Mouse (Mus musculus) spleen, embryonic (tissue): ENCODE results near the gene Tbl2.

Experiments used
- CTCF ChIA-PET: fragments of 350-600 bp; sonication (Branson Sonifier 250); formaldehyde crosslinking; loops from one replicate; lab custom pipeline; 2022; lab: Charles Lee

Gene Tbl2

GRCm38 (mm10) chr5:135185596-135185995, 36.1 kb downstream of the Tbl2 start:
- CTCF ChIA-PET = interaction anchor here (1.8 kb wide), 1 partner anchor 16 kb away, joined by 4 read pairs; no protein-coding TSS in a partner anchor

- CTCF ChIA-PET = interaction anchor here (1.8 kb wide), 1 partner anchor 17 kb away, joined by 4 read pairs; no protein-coding TSS in a partner anchor
Measured at GRCm38 (mm10) chr5:135186231-135186620, 36.8 kb downstream of the Tbl2 start.

GRCm38 (mm10) chr5:135186621-135187348, 37.3 kb downstream of the Tbl2 start, which contains the start of gene Baz1b:
TSS of gene Baz1b (plus strand) at chr5:135187264.
- CTCF ChIA-PET = interaction anchor here (1.8 kb wide), 1 partner anchor 17 kb away, joined by 4 read pairs; no protein-coding TSS in a partner anchor

- CTCF ChIA-PET = interaction anchor here (1.8 kb wide), 1 partner anchor 18 kb away, joined by 4 read pairs; no protein-coding TSS in a partner anchor
Measured at GRCm38 (mm10) chr5:135187349-135188213, 38.1 kb downstream of the Tbl2 start.

- CTCF ChIA-PET = interaction anchor here (0.7 kb wide), 1 partner anchor 40 kb away, joined by 21 read pairs; no protein-coding TSS in a partner anchor
Measured at GRCm38 (mm10) chr5:135188214-135188554, 38.7 kb downstream of the Tbl2 start.

GRCm38 (mm10) chr5:135189281-135190022, 40.0 kb downstream of the Tbl2 start:
- CTCF ChIA-PET = interaction anchor here (0.7 to 1.2 kb wide), 2 partner anchors 41 to 71 kb away, joined by 3 to 21 read pairs; no protein-coding TSS in a partner anchor

GRCm38 (mm10) chr5:135191620-135192019, 42.2 kb downstream of the Tbl2 start:
- CTCF ChIA-PET = interaction anchor here (0.6 to 1.3 kb wide), 2 partner anchors 73 to 700 kb away, joined by 3 to 8 read pairs; no protein-coding TSS in a partner anchor

GRCm38 (mm10) chr5:135192431-135192830, 43.0 kb downstream of the Tbl2 start:
- CTCF ChIA-PET = interaction anchor here (0.6 kb wide), 1 partner anchor 701 kb away, joined by 3 read pairs; no protein-coding TSS in a partner anchor

- CTCF ChIA-PET = interaction anchor here (0.5 kb wide), 1 partner anchor 13 kb away, joined by 3 read pairs; no protein-coding TSS in a partner anchor
Measured at GRCm38 (mm10) chr5:135196367-135196766, 46.9 kb downstream of the Tbl2 start.

- CTCF ChIA-PET = no interaction called here
Measured at GRCm38 (mm10) chr5:135202763-135203162, 53.3 kb downstream of the Tbl2 start.

GRCm38 (mm10) chr5:135208197-135208596, 58.7 kb downstream of the Tbl2 start:
- CTCF ChIA-PET = no interaction called here
